Mouse (Mus musculus): Measurements from ENCODE around the gene Syde2. TPM values are rescaled to one million over a fixed set of nuclear protein-coding genes. Genes with fewer than 3 reads are reported as not detected.
A peak's percentile ranks its signal among the peaks of the same experiment; 100 is the strongest.

Syde2 gene
- 1 to 10 TPM in 1 of 2 experiments, under 1 TPM in 1; 0.92 to 1.2 TPM for total RNA-seq (2021)
- long read RNA-seq, experiment 1 = 0 reads
- long read RNA-seq, experiment 2, full-length matches to known transcripts = 1 of 1 reads
- long read RNA-seq, experiment 2, partial matches to known transcripts = 0 of 1 reads
- long read RNA-seq, experiment 2, other reads (novel, unspliced or antisense) = 0 of 1 reads

GRCm38 (mm10) chr3:145987268-145987969 is at the start of gene Syde2:
Gene Syde2, plus strand, starts transcription at chr3:145987870.
- DNase-seq = peak; percentile 79

- DNase-seq = no peak
Measured at GRCm38 (mm10) chr3:145938405-145939349, 49.0 kb upstream of the Syde2 start.

- DNase-seq = no peak
Measured at GRCm38 (mm10) chr3:145939402-145939801, 48.3 kb upstream of the Syde2 start.

GRCm38 (mm10) chr3:145939971-145940370 is 47.7 kb upstream of the Syde2 start:
- DNase-seq = no peak

- no peak for DNase-seq
Measured at GRCm38 (mm10) chr3:145941971-145942370, 45.7 kb upstream of the Syde2 start.

GRCm38 (mm10) chr3:145944348-145944747 is 43.3 kb upstream of the Syde2 start:
- no peak for DNase-seq

- DNase-seq = no peak
Measured at GRCm38 (mm10) chr3:145945904-145946303, 41.8 kb upstream of the Syde2 start.

GRCm38 (mm10) chr3:145946654-145947053 is 41.0 kb upstream of the Syde2 start:
- DNase-seq = no peak

GRCm38 (mm10) chr3:145947539-145948204 is 40.0 kb upstream of the Syde2 start:
- no peak for DNase-seq

- no peak for DNase-seq
Measured at GRCm38 (mm10) chr3:145950034-145950814, 37.4 kb upstream of the Syde2 start.

GRCm38 (mm10) chr3:145950815-145951130 is 36.9 kb upstream of the Syde2 start:
- DNase-seq = no peak

GRCm38 (mm10) chr3:145951287-145952165 is 36.1 kb upstream of the Syde2 start:
- DNase-seq = peak; percentile 48

- DNase-seq = no peak
Measured at GRCm38 (mm10) chr3:145952945-145953344, 34.7 kb upstream of the Syde2 start.

GRCm38 (mm10) chr3:145953411-145953810 is 34.3 kb upstream of the Syde2 start:
- DNase-seq = no peak

GRCm38 (mm10) chr3:145959824-145960223 is 27.8 kb upstream of the Syde2 start:
- no peak for DNase-seq

- DNase-seq = no peak
Measured at GRCm38 (mm10) chr3:145962411-145962810, 25.3 kb upstream of the Syde2 start.

GRCm38 (mm10) chr3:145963101-145964017 is 24.3 kb upstream of the Syde2 start:
- DNase-seq = no peak

GRCm38 (mm10) chr3:145964018-145964387 is 23.7 kb upstream of the Syde2 start:
- no peak for DNase-seq

- DNase-seq = no peak
Measured at GRCm38 (mm10) chr3:145964473-145964872, 23.2 kb upstream of the Syde2 start.

All from gastrocnemius, postnatal 25 days (tissue).